Mouse (Mus musculus) T-cell, adult 2 months (primary cell): ENCODE data around the gene Egfl7.

ENCODE experiments used
- DNase-seq: peaks from one replicate; pipeline ENCODE4 v3.0.0; 2022; ENCODE audit warnings: low spot score

The Egfl7 gene

DNA sequence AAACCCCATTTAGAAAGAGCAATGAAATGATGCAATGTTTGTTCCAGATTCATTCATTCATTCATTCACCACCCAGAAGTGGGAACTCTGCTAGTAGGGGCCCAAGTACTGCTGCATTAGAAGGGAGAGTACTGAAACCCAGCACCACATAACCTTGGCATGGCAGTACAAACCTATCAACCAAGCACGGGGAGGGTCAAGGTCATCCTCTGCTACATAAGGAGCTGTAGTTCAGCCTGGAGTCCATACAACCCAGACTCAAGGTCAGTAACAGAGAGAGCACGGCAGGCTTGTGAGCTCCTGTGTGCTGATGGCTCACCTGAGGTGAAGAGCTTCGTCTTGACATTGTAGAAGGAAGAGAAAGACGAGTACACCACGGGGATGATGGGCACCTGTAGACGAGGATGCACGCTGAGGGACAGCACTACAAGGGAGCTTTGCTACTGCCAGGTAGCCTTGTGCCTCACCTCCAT, 14.7 kb downstream of the Egfl7 start:
- DNase-seq, result no peak

DNA sequence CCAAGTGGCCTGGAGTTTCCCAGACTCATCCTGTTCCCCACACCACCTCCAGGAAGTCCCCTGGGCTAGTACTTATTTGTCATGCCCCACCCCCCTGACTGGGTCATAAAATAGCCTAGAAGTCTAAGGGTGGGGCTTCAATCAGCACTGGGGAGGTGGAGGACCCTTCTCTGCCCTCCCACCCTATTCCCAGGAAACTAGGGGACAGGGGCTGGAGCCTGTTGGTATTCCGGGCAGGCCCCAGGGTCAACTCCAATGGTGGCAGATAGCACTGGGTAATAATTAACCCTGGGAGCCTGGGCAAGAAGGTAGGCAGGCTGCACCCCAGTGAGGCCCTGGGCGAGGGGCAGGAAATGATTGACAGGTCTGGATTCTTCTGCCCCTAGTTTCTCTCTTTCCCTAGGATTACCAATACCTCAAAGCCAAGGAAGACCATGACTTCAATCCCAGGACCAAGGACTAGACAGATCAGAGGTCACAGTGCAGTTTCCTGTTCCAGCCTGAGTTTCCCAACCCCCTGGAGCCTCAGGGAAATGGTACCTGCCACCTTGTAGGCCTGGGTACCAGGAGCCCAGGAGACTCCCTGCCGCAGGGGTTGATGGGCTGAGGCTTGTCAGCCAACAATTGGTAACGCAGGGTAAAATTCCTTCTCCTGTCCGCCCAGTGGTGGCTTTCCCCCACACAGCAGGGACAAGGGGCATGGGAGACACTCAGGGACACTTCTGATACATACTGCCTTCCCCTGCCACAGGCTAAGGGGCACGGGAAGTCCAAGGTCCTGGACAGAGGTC, 15.3 kb downstream of the Egfl7 start:
- no peak for DNase-seq

GRCm38 (mm10) chr2:26595725-26596435, 16.1 kb downstream of the Egfl7 start:
- peak; percentile 14 for DNase-seq

GRCm38 (mm10) chr2:26596898-26597297, 17.1 kb downstream of the Egfl7 start:
- DNase-seq, result no peak

DNA sequence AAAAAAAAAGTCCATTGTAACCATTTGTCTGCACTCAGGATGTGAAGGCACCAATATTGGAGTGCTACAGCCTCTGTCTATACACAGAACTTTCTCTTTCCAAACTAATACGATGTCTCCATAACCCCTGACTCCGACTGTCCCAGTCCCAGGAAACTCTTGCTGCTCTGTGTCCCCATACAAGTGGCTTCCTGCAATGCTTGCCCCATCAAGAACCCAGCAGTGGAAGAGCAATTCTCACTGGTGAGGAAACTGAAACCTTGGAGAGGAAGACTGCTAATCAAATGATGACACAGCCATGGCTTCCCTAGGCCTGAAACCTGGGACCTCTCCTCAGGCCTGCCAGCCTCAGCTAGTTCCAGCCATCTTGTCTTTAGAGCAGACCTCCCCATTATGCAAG, 18.0 kb downstream of the Egfl7 start:
- no peak for DNase-seq

DNA sequence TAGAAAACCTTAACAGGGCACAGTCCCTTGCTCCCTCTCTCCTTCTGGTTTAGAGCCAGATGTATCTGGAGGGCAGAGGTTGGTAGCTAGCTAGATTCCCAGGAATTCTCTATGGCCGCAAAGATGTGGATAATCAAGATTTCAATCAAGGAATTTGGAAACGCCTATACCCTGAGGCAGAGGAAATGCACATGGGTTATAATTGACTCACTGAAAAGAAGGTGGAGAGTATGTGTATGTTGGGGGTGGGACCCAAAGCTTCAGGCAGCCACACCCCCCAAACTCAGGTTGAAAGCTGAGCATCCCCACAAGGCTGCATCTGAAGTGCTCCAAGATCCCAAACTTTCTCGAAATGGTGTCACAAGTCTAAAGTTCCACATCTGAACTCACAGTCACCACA, 18.6 kb downstream of the Egfl7 start:
- DNase-seq, result no peak

DNA sequence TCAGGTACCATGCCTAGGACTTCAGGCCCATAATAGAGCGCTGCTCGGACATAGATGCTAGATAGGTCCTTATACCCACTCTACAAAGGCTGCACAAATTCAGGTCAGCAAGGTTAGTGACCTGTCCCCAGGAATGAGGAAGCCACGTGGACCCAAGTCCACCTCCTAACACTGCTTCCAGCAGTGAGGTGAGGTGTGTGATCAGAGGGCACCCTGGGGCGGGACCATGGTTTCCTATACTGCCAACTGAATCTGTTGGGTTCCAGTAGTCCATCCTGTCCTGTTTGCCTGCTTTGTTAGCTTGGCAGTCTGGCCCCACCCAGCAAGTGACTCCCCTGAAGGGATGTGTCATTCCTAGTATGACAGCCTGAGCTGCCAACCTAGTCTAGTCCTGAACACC, 20.2 kb downstream of the Egfl7 start:
- DNase-seq, result no peak

- no peak for DNase-seq
Observed at GRCm38 (mm10) chr2:26600664-26601063, 20.9 kb downstream of the Egfl7 start.

- DNase-seq, result no peak
Observed at GRCm38 (mm10) chr2:26601595-26601994, 21.8 kb downstream of the Egfl7 start.

GRCm38 (mm10) chr2:26602631-26603030, 22.8 kb downstream of the Egfl7 start:
- no peak for DNase-seq

- DNase-seq, result no peak
Observed at GRCm38 (mm10) chr2:26603159-26603558, 23.3 kb downstream of the Egfl7 start.

GRCm38 (mm10) chr2:26603720-26604671, 24.2 kb downstream of the Egfl7 start, which contains the start of gene Agpat2:
Gene Agpat2, minus strand, starts transcription at chr2:26604417.
- DNase-seq, result peak; percentile 79

- no peak for DNase-seq
Observed at GRCm38 (mm10) chr2:26605331-26605730, 25.5 kb downstream of the Egfl7 start.

- no peak for DNase-seq
Observed at GRCm38 (mm10) chr2:26606579-26606978, 26.8 kb downstream of the Egfl7 start.

DNA sequence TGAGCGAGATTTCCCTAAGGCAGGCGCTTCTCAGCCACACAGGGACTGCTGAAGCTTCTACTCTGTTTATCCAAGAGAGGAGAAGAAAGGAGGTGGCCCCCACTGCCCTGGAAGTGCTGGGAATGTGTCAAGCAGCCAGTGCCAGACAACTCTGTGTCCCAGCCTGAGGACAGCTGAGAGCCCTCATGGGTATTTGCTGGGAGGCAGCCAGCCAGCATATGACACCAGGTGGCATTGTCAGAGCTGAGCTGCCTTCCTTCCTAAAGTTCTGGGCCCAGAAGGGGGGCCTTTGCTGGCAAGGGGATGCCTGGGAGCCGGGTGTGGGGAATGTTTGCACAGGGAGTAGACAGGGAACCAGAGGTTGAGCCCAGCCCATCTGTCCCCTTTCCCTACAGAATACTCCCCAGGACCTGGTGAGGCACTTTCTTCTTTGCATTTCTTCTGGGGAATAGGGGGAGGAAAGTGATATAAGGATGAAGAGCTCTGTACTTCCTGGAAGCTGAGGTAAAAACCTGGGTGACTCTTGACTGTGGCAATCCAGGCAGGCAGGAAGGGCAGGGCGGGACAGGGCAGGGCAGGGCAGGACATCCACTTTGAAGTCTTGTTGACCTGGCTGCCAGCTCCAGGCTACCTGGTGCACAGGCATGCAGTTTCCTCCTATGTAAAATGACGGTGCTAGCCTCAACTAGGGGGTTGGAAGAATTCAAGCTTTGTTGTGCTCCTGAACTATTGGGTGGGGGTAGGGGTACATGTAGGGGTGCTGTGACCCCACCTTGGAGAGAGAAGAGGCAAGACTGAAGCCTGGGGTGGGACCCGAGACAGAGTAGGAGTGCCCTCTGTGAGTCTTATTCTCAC, 27.5 kb downstream of the Egfl7 start:
- DNase-seq, result no peak

- DNase-seq, result no peak
Observed at GRCm38 (mm10) chr2:26608781-26609180, 29.0 kb downstream of the Egfl7 start.

GRCm38 (mm10) chr2:26609261-26609661, 29.4 kb downstream of the Egfl7 start:
- DNase-seq, result no peak

GRCm38 (mm10) chr2:26610526-26610925, 30.7 kb downstream of the Egfl7 start:
- DNase-seq, result no peak

DNA sequence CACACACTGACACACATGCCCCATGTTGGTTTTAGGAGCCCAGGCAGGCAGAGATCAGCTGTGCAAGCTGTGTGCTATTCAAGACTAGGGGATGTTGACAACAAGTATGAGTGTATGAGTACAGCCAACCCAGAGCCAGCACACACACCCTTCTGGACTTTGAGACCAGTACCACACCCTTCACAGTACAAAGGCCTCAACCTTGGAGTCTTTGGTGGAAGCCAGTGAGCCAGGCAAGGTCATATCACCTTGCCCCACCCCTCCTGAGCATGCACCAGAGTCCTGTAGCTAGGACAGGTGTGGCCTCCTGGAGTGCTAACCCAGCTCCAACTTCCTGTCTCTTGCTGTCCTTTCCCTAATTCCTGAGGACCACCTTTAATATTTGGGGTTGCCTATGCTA, 31.2 kb downstream of the Egfl7 start:
- DNase-seq, result no peak

DNA sequence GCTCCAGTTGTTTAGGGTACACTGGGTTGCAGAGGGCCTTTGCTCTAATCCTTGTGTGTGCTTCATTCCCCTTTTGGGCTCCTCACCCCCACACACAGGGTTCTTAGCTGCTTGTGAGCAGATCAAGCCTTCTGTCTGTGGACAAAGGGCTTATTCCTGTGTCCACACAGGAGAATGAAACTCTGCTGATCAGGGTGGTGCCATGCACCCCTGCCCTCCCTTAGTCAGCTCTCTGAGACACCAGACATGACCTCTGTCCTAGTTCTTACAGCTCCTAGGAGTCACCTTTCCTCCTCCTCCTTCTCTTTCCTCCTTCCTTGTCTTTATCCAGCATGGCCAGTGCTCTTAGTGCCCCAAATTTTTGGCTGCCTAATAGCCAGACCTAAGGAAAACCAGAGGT, 32.1 kb downstream of the Egfl7 start:
- DNase-seq, result no peak

DNA sequence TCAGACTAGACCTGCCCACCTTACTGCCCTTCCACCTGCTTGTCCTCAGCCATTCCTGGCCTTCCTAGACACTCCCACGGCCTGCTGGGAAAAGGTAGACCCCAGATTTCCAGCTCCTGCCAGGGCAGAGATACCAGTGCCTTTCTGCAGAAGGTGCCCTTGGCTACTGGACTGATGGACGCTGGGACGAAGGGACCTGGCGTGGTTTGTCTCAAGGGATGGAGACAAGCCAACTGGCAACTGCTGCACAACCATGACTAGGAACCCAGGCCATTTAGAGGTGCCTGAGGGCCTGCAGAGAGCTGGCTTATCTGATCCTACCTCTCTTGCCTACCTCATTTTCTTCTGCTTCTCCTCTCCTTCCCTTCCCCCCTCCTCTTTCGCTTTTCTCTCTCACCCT, 35.1 kb downstream of the Egfl7 start:
- no peak for DNase-seq
